Mouse (Mus musculus) left cerebral cortex, adult 18-20 months (tissue): Measurements from ENCODE around the gene Card19. TPM values are rescaled to one million over a fixed set of nuclear protein-coding genes. Genes with fewer than 3 reads are reported as not detected.

Experiments used
- DNase-seq, 2 experiments: peaks; one replicate each; pipeline ENCODE4 v3.0.0; 2021 to 2022; ENCODE audit warnings: low spot score in 2 of 2, mixed read lengths in 1 of 2
- long read RNA-seq, 2 experiments: library from polyadenylated mRNA; stranded (forward); transcript quantifications; one replicate each; pipeline ENCODE4 v2.0.0; 2021
- total RNA-seq, 2 experiments: library from RNA; stranded (reverse); gene quantifications; 2 replicates each; pipeline ENCODE4 v1.2.3; 2021

Card19 gene
- 1 to 10 TPM; 8.0 to 8.8 TPM for total RNA-seq
- long read RNA-seq, experiment 1, transcript Card19-201 (6 exons, 804 nt), result major isoform, 6 of 22 reads
- long read RNA-seq, experiment 1, partial matches to known transcripts, result 2 of 22 reads
- long read RNA-seq, experiment 1, other reads (novel, unspliced or antisense), result 12 of 22 reads
- long read RNA-seq, experiment 2, transcript Card19-201 (6 exons, 804 nt), result major isoform, 5 of 14 reads
- long read RNA-seq, experiment 2, partial matches to known transcripts, result 0 of 14 reads
- long read RNA-seq, experiment 2, other reads (novel, unspliced or antisense), result 9 of 14 reads

DNA sequence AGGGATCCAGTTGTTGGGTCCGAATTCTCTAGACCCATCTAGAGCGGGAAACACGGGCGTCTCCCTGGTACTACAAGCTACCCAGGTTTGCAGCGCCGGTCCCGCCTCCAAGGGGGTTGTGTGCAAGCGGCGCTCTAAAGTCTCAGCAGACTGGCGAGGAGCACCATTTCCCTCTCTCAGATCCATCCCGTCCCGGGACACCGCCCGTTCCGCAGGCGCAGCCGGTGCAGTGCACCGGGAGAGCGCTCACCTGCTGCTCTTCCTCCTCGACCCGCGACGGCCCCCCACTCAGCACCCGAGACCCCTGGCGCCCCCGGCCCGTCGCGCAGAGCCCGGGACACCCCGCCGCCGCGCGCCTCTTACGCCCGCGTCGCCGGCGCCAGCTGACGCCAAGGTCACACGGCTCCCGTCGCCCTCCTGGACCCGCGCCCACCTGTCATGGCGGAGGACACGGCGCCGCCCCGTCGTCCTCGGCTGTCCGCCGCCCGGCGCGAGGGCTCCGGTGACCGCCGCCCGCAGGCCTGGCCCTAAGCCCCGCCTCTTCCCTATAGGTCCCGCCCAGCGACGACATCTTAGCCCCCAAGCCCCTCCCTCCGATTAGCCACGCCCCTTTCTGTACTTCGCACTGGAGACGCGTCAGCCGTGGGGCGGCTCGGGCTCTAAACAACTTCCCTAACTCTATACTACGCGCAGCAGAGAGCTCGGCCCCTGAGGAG lies at the start of gene Card19:
Gene Card19, minus strand, starts transcription at position 534 of the 716 bp plus-strand sequence.
- peak; percentile 87 to 88 for DNase-seq

DNA sequence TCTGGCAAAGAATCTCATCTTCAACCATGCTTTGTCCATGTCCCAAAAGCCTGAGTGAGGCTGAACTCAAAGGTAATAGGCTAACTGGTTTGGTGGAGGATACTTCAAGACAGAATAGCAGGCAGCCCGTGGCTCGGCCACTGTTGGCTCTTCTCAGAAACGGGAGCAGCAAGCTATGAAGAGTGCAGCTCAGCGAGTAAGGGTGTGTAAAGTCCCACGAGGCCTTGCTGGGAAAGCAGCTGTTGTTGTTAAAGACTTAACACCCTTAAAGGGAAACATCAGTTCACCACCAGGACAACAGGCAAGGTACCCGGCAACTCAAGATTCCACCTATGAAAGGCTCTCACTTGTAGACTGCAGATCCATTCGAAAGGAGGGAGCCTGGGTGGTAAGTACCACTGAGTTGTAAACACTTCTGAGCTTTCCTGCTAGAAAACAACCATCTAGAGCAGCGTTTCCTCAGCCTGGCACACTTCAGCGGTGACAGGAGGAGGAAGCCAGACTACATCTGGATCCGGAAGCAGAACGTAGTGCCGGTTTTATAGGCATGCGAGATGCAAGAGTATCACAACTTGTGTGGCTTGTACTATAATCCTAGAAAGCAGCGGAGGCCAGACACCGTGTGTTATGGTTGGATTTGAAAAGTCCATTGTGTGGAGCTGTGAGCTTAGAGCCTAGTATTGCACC lies 44.3 kb upstream of the Card19 start:
- no peak for DNase-seq

DNA sequence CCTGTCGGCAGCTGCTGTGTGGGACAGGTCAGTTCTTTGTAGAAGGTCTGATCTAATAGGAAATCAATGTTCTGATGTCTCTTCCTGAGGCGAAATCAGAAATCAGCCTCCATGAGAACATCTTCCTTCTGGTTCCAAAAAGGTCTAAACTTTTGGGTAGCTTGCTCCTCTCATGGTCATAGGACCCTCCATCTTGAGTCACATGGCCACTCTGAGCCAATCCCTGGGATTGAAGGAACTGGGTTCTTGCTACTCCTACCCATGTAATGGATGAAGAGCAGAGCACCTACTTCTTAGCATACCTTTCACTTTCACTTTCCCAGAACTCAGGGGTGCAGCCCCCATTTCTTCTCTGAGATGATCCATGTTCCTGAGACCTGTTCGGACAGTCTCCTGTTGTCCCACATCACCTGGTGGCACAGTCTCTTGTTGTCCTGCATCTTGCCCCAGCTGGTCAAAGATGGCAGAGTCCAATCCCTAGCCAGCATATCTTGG lies 42.0 kb upstream of the Card19 start:
- DNase-seq, result no peak

DNA sequence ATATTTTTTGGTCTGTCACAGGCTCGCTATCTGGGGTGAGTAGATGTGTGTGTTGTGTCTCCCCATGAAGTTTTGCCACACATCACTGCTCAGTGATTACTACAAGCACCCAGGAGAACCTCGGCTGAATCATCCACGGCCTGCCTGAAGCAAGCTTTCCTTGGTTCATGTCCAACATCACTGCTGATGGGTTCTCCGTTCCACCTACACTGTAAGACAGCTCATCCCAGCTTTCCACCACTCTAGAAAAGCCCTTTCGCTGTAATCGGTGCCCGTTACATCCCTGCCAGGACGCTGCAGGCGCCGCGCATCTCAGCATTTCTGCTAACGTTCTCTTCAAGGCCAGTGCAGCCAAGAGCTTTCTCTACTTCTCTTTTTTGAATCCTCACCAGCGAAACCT lies 36.9 kb upstream of the Card19 start:
- peak; percentile 42 to 43 for DNase-seq

DNA sequence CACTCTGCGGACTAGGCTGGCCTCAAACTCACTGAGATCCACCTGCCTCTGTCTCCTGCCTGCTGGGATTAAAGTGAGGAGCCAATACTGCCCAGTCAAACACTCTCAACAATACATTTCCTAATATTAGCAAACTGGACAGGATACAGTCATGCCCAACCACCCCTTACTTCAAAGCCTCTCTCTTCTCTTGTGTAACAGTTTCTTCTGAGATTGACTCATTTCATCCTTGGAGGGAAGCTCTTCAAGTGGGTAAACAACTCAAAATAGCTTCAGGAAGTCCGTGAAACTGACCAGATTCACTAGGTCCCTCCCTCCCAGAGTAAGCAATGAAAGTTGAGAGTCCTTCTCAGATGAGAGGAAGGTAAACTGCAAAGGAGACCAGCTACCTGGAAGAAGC lies 36.3 kb upstream of the Card19 start:
- DNase-seq, result no peak

DNA sequence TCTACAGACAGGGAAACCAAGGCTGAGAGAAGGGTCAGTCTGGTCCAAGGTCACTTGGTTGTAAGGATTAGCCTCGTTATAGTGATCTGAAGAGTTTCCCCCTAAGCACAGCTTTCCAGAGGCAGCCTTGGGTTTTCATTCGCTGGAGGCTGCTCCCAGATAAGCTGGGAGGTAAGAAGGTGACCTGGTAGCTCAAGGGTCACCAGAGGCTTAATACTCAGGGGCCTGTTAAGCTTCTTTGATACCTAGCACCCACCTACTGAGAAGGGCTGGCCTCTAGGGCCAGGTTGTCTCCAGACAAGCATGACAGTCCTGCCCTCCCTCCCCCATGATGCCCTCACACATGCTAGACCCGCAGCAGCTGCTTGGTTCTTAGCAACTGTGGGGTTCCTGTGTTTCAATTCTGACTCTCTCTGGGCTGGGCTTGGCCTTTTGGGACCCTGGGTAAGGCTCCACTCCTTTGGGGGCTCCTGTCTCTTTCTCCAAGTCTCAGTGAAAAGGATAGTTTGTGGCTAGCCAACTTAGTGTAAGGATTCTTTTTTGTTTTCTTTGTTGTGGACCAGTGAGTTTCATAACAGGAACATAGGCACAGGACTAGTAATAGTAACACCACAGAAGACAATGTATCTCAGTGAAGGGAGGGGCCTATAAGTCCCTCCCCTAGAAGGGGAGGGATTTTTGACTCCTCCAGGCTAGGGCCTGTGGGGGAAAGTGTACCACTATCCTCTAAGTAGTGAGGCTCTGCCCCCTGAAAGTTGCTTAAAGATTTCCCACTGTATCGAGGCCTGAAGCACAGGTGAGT lies 35.1 kb upstream of the Card19 start:
- no peak for DNase-seq

DNA sequence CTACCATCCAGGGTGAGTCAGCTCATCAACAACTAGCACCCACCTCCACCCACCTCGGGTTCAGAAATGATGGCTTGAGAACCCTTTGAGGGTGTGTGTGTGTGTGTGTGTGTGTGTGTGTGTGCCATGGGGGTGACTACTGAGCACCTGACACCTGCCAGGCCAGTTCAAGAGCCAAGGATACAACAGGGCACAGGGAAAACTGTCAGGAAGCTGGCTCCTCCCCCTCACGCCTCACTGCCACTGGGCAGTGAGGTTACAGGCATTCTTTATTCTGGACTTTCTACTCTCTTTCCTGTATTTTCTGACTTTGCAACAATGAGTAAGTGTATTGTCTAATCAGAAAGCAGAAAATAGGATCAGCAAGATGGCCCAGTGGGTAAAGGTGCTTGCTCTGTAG lies 33.8 kb upstream of the Card19 start:
- no peak for DNase-seq

DNA sequence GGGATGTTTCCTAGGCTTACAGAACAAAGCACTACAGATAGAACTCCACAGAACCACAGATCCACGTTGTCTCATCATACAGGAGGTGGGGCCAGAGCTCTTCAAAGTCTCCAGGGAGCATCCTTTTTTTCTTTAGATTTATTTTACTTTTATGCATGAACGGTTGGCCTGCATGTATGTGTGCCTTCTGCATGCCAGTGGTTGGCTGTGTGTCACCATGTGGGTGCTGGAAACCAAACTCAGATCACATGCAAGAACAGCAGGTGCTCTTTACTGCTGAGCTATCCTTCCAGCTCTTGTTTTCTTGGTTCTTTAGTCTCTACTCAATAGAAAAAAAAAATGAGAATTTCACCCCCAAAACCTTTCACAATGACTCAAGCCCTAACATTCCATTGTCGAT lies 33.1 kb upstream of the Card19 start:
- DNase-seq, result no peak

DNA sequence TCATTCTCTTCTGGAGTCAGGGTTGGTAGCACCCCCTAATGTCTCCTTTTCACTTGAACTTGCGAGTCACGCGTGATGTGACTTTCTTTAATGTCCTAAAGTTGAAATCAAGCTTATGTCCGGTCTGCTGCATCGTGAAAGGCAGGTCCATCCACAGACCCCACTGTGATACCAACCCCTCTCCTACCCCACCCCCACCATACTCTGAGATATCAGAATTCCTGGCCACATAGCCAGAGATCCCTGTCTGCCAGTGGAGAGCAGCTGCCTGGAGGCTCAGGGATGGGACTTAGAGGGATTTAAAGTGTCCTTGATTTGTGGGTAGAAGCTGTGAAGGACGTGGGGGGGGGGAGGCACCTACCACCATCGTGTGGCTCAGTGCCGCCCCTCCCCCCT lies 32.6 kb upstream of the Card19 start, which contains the start of gene Susd3:
Gene Susd3, minus strand, starts transcription at position 240 of the 396 bp plus-strand sequence.
- DNase-seq, result no peak

DNA sequence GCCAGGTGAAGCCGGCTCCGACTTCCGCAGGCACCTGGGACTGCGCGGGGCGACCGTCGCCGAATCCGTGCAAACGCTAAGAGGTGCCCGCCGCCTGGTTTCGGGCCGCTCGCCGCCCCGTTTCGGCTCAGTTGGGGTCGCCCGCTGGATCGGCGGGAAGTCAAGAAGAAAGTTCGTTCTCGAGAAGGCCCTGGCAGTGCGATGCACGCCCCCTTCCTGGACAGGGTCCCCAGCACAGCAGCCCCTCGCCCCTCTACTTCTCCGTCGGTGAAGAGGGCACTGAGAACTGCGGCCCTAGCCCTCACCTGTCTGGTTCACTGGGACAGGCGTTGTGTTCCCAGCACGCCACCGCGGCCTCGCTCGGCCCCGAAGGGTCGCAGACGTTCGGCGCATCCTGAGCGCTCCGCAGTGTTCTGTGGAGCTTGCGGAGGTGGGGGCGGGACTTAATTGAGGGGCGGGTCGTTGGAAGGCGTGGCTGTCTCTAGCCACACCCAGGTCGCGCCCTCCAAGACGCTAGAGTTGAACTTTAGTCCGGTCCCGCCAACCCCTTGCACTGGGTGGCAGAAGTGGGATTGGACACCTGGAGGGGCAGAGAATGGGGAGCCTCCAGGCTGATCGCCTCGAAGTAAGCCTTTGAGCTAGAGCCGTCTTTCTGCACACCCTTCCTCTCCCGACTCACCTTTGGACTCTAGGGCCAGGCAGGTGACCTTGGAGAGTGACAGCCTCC lies 32.1 kb upstream of the Card19 start:
- no peak for DNase-seq

DNA sequence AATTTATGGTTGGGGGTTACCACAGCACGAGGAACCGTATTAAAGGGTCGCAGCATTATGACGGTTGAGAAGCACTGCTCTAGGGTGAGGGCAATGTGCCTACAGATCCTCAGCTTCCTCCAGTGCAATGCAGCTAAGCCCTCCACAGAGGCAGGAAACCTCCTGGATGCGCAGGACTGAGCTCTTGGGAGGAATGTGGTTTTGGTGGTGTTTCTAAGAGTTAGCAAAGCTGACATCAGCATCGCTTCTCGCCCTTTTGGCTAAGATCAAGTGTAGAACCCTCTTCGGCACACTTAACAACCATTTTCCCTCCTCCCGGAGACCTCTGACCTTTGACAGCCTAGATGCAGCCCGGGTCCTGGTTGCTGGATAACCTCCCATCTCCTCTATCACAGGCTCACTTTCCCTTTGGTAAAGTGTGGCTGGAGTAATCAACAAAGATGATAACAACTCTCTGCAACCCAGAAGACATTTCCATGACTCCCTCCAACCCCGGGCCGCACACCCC lies 31.4 kb upstream of the Card19 start:
- DNase-seq, result no peak

DNA sequence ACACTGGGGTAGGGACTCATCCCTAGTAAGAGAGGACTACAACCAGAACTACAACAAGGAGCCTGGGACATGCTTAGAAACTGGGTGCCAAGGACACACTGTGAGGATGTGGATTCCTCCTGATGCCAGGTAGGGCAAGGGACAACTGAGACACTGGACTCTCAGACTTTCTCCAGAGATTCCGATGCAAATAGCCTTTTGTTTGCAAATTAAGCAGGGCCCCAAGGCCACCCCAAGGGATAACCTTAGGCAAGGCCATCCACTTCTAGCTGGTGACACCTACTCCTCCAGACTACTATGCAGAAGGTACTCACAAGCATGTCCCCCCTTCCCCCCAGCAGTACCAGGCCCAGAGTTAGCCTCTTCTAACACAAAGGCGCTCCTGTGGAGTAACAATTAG lies 30.8 kb upstream of the Card19 start:
- DNase-seq, result no peak

DNA sequence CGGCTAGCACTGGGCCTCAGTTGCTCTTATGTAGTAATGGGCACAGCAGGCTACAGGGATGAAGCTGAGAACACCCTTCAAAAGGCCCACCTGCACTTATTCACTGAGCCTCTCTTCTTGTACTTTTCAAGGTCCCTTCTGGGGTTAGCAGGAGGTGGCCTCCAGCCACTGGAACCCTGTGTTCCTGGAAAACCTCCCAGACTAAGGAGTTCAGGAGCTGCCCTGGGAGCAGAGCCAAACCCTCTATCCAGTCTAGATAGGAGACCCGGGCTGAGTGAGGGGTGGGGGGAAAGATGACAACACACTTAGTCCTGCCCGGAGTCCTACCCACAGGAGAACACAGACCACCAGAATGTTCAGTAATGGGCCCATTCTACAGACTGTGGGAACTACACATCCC lies 30.2 kb upstream of the Card19 start:
- DNase-seq, result no peak

DNA sequence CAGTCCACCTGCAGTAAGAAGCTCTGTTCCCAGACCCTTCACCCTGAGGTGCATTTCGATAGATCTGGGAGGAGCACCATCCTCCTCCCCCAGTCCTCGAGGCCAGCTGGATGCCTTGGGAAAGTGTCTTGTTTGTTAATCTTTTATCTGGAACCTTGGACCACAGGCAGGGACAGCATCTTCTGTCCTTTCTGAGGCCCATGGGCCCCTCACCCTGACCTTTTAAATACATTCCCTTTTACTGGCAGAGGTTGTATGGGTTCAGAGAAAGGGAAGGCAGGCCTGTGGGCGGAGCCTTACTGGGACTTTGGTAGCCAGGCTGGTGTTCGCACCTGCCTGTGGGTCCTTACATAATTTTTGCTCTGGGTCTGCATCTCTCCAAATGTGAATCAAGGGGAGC lies 29.4 kb upstream of the Card19 start:
- no peak for DNase-seq

DNA sequence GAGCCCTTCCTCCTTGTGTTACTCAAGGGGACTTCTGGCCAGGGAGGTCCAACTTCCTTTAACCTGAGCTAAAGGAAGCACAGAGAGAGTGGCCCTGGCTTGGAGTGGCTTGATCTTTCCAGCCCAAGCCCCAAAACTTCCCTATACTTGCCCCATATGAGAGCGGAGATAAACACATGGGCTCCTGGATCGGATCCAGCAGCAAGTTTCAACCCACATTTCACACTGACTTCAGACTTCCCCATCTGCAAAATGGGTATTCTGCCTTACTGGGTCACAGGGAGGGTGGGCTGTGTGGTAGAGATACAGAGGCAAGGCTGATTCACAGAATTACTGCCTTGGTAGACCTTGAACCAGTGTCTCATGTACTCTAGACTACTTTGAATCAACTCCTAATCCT lies 27.7 kb upstream of the Card19 start:
- no peak for DNase-seq

DNA sequence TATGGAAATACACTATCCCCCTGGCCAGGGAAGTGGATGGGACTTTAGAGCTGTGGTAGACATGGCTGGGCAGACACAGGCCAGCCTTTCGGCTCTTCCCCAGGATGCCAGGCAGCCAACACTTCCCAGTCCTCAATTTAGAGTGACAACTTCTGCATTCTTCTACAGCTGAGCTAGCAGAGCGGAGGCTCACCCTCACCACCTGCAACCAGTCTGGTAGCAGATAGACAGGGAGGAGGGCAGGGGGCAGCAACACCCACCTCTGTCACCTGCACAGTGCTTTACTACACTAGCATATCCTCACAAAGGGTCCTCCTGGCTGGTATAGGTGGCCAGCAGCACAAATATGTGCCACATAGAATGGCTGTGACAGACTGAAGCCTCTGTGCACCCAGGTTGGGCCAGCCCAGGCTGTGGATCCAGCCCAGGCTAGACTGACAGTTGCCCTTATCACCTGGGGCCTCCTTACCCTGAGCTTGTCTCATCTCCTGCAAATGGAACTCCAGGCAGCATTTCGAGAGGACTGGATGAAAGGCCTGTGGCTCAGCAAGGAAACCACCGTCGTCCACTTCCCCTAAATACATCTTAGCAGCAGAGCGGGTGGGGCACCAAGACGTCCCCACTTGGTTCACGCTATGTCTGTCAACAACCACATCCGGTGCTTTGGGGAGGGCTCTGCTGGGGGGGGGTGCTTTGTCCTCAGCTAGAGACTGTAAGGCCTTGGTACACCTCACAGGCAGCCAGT lies 26.7 kb upstream of the Card19 start:
- DNase-seq, result no peak

DNA sequence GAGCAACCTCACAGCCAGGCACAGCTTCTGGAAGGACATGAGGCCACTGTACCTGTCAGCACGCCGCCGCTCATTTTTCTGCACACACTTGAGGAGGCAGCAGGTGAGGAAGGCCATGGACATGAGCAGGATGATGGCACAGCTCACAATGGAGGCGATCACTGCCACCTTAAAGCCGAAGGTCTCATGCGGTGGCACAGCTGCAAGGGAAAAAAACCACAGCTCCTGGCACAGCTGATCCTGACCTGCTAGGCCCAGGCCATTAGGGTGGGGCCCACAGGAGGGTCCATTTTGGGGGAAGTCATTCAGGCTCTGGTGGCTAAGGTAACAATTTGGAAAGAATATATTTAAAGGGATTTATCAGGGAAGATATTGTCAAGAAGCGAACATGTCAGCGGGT lies 22.9 kb upstream of the Card19 start:
- DNase-seq, result no peak

DNA sequence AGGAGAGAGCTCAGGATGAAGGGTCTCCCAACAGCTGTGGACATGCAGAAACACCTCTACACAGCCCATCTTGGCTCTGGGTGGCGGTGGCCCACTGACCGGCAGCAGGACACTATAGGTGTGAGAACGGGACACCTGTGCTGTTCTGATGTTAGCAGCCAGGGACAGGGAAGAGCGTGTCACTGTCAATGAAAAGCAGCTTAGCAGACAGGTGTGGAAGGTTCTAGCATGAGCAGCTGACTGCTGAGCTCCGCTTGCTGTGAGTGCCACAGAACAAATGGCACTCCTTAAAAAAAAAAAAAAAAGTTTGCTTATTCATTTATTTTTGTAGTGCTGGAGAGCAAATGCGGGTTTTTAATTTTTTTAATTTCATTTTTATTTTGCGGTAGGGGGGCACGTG lies 21.8 kb upstream of the Card19 start:
- no peak for DNase-seq

DNA sequence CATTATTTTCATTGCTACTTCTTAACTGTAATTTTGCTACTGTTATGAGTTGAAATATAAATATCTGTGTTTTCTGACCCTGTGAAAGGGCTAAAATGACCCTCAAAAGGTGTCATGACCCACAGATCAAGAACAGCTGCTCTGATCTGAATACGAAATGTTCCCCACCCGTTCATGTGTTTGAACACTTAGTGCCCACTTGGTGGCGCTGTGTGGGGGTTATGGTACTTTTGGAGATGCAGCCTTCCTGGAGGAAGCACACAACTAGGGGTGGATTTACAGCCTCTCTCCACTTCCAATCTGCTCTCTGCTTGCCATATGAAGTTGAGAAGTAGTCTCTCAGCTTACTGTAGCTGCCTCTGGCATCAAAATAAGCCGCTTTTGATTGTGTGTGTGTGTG lies 18.9 kb upstream of the Card19 start:
- no peak for DNase-seq
